Mouse (Mus musculus) kidney, postnatal 10 days (tissue): ENCODE results near the gene Cldn7.

Experiments
- DNase-seq: peaks from one replicate; pipeline ENCODE4 v3.0.0; 2021; ENCODE audit warnings: mixed read lengths

Gene Cldn7

GRCm38 (mm10) chr11:69956218-69956617, 8.4 kb upstream of the Cldn7 start:
- DNase-seq: no peak

- no peak for DNase-seq
Observed at GRCm38 (mm10) chr11:69960616-69961015, 4.0 kb upstream of the Cldn7 start.

GRCm38 (mm10) chr11:69961841-69962240, 2.7 kb upstream of the Cldn7 start:
- DNase-seq: no peak

GRCm38 (mm10) chr11:69965271-69966005, 859 bp downstream of the Cldn7 start:
- DNase-seq: peak; percentile 78

GRCm38 (mm10) chr11:69966006-69966859, 1.7 kb downstream of the Cldn7 start:
- DNase-seq: peak; percentile 84

GRCm38 (mm10) chr11:69966860-69967517, 2.4 kb downstream of the Cldn7 start:
- DNase-seq: no peak

GRCm38 (mm10) chr11:69968793-69969192, 4.2 kb downstream of the Cldn7 start:
- DNase-seq: no peak

- DNase-seq: no peak
Observed at GRCm38 (mm10) chr11:69970222-69970621, 5.6 kb downstream of the Cldn7 start.

GRCm38 (mm10) chr11:69970775-69971174, 6.2 kb downstream of the Cldn7 start:
- no peak for DNase-seq

- DNase-seq: no peak
Observed at GRCm38 (mm10) chr11:69974907-69975306, 10.3 kb downstream of the Cldn7 start.

GRCm38 (mm10) chr11:69976271-69976670, 11.7 kb downstream of the Cldn7 start:
- no peak for DNase-seq

GRCm38 (mm10) chr11:69979827-69980195, 15.2 kb downstream of the Cldn7 start:
- no peak for DNase-seq

- peak; percentile 98 for DNase-seq
Observed at GRCm38 (mm10) chr11:69980196-69981140, 15.9 kb downstream of the Cldn7 start.

GRCm38 (mm10) chr11:69981141-69981762, 16.7 kb downstream of the Cldn7 start, which contains the start of gene Ctdnep1:
Gene Ctdnep1, plus strand, starts transcription at chr11:69981156.
- peak; percentile 57 for DNase-seq

GRCm38 (mm10) chr11:69982225-69982624, 17.6 kb downstream of the Cldn7 start, which contains the start of gene Elp5:
Gene Elp5, minus strand, starts transcription at chr11:69982517.
- no peak for DNase-seq

- DNase-seq: no peak
Observed at GRCm38 (mm10) chr11:69982877-69983276, 18.3 kb downstream of the Cldn7 start.

GRCm38 (mm10) chr11:69983377-69983776, 18.8 kb downstream of the Cldn7 start:
- no peak for DNase-seq

- no peak for DNase-seq
Observed at GRCm38 (mm10) chr11:69984431-69984830, 19.9 kb downstream of the Cldn7 start.

GRCm38 (mm10) chr11:69989949-69990348, 25.4 kb downstream of the Cldn7 start:
- peak; percentile 21 for DNase-seq

GRCm38 (mm10) chr11:69990850-69991691, 26.5 kb downstream of the Cldn7 start, which contains the start of gene Gabarap:
Gene Gabarap, plus strand, starts transcription at chr11:69991143.
- peak; percentile 98 for DNase-seq

GRCm38 (mm10) chr11:69991711-69992110, 27.1 kb downstream of the Cldn7 start:
- DNase-seq: no peak
